Mouse (Mus musculus): ENCODE measurements at regions not wholly inside any gene's neighbourhood (a gene's known extent, or its start where the extent isn't known, plus 50 kb on each side); places are given as distances from the start of the nearest gene placed in this dataset.

DNA sequence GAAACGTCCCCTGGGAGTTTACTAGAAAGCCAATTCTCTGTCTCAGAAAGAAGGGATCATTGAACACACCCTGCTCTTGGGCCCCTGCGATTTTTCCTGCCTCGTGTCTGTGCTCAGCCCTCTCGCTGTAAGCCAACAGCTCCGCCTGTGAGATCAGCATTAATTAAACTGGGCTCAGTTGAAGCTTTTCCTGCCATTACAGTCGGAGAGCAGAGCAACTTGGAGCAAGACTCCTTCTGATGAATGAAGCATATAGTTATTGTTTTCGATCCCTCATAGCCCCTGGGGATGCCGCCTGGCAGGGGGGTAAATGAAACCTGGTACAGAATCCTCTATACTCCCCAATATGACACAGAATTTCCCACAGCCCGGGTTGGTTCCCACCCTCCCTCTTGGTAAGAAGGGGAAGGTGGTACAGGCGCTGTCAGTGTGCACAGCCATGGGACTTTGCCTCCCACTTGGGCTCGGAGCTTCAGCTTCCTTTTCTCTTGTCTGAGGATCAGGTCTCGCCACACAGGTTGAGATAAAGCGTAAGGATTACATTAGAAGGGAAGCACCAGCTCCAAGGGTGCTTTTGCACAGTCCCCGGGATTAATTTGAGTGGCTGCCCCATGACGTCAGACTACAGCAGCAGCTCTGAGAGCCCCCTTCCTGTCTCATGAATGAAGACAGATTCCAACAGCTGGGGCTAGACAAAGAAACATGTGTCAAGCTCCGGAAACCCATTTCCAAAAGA, 257.1 kb downstream of the Mycn start:
- TF ChIP-seq POLR2A (IDR thresholded peaks at IDR 0.05; ENCODE audit: borderline replicate concordance, insufficient read depth, low read length) (no peak), CTCF (IDR thresholded peaks at IDR 0.05; ENCODE audit: borderline replicate concordance, insufficient read depth, low read depth, low read length) (no peak)

Data from cerebellum, adult 2 months (tissue).